Mouse (Mus musculus) natural killer cell, adult 2 months (primary cell): ENCODE measurements around the gene Srsf9.
"Not testable (repeated sequence)": the region's sequence is repeated elsewhere in the genome, so short reads cannot be mapped to it uniquely, and the experiment has no call there.

Experiments used
- DNase-seq, 2 experiments: peaks; one replicate each; pipeline ENCODE4 v3.0.0; 2022; ENCODE audit warnings: low spot score in 2 of 2

Gene Srsf9

DNA sequence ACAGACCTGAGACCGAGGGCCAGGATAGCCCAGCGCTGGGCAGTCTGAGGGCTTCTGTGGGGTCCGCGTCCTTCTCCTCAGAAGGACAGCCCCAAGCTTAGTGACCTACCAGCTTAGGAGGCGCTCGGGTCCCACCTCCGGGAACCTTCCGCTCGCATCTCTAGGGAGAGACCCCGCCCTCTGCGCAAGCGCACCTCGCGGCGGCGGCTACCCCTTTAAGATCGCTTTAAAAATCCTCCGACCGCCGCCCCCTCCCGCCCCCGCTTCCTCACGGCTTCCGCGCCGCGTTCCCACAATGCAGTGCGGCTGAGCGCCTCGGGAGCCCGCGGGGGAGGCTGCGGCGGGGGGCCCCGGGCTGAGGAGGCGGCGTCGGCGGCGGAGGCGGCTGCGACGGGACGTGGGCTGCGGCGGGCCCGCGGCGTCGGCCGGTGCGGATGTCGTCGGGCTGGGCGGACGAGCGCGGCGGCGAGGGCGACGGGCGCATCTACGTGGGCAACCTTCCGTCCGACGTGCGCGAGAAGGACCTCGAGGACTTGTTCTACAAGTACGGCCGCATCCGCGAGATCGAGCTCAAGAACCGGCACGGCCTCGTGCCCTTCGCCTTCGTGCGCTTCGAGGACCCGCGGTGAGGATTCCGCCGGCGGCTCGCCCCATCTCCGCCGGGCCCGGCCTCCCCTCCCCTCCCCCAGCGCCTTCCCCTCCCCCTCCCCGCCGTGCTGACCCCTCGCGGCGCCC, at the start of gene Srsf9:
Srsf9 (plus strand) TSS at position 303 of the 735 bp plus-strand sequence.
- DNase-seq = peak; percentile 90 to 93

DNA sequence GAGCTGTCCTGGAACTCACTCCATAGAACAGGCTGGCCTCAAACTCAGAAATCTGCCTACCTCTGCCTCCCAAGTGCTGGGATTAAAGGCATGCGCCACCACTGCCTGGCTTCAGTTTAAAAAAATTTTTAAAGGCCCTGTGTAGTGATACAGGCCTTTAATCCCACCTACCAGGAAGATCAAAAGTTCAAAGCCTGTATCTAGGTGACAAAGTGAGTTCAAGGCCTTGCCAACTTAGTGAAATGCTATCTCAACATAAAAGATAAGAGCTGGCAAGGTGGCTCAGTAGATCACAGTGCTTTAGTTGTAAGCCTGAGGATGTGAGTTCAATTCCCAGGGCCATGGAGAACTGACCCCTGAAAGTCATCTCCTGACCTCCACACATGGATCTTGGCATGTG, 48.9 kb upstream of the Srsf9 start:
- DNase-seq = no peak

DNA sequence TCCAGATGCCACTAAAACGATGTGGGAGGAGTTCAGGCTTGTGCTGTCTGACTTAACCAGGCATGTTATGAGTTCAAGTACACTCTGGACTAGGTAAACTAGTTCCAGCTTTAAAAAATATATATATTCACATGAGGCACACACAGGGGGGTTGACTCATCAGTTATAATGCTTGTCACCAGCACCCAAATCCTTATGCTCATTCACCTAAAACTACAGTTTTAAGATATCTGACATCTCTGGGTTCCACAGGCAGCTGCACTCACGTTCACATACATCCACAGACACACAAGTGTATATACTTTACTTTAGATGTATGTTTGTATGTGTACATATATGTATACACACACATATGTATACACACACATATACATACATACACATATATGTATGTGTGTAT, 48.2 kb upstream of the Srsf9 start:
- DNase-seq = no peak

DNA sequence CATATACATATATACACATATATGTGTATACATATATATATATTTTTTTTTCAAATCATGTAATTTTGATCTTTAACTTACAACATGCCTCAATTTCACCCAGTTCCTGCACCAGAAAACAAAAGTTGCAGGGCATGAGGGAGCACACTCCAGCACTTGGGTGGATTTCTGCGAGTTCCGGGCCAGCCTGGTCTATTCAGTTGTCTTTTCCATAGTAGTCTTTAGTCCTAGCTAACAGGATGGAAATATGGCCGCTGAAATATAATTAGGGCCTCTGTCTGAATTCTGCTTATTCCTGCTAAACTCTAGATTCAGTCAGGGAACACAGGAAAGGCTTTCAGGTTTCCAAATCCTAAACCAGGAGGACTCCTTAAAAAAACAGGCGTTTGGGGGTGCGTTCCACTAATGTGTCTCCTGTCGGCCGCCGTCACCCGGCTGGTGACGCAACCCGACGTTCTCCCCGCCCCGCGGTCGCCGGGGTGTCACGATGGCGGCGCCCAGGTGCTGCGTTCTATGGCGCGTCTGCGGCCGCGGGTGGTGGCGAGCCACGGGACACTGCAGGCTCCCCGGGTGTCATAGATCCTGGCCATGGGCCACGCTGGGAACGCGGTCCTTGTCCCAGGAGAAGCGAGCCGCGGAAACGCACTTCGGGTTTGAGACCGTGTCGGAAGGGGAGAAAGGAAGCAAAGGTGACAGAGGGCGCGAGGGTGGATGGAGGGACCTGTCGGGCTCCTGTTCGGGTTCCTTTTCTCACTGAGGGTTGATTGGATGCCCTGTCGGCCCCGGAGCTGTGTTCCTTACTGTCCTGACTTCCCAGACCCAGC, 47.5 kb upstream of the Srsf9 start, which contains the start of gene Coq5:
Coq5 (plus strand) TSS at position 441 of the 824 bp plus-strand sequence.
- DNase-seq = peak; percentile 73 to 82

DNA sequence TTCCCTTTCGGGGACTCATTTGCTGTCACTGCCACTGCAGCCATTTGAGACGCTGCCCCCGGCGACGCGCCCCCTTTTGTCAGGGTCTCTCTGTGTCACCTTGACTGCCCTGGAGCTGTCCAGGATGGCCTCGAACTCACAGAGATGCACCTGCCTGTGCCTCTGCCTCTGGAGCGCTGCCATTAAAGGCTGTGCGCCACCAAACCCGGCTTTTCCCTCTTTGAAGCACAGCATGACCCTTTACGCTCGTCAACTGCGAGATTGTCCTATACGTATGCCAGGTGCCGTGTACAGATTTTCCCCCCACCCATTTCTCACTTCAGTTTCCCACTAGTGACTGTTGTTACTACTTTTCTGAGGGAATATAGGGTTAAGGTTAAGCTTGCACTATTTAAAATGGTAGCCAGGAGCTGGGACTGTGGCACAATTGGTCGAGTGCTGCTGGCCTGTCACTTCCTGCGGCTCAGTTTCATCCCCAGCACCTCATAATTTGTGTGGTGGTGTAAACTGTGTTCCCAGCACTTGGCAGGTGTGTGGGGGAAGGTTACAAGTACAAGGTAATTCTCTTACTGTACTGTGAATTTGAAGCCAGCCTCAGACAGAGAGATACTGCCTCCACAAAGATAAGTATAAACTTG, 46.8 kb upstream of the Srsf9 start:
- no peak for DNase-seq

DNA sequence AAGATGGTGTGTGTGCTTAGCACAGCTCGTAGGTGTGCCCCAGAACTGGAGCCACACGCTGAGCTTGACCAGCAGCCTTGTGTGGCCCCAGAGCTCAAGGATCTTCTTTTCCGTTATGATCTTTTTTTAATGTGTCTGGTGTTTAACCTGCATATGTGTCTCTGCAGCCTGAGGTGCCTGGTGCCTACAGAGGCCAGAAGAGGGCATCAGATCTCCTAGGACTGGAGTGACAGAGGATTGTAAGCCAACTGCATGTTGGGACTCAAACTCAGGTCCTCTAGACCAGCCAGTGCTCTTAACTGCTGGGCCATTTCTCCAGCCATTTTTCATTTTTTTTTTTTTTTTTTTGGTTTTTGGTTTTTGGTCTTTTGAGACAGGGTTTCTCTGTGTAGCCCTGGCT, 42.2 kb upstream of the Srsf9 start:
- no peak for DNase-seq

DNA sequence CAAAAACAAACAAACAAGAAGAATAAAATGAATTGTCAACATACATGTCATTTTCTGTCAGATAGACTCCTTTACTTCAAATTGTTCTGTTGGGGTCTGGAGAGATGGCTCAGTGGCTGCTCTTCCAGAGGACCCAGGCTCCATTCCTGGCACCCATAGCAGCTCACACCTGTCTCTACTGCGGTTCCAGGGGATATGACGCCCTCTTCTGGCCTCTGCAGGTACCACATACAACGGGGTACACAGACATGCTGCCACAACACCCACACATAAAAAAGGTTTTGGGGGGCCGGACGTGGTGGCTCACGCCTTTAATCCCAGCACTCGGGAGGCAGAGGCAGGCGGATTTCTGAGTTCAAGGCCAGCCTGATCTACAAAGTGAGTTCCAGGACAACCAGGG, 32.8 kb upstream of the Srsf9 start:
- no peak for DNase-seq

DNA sequence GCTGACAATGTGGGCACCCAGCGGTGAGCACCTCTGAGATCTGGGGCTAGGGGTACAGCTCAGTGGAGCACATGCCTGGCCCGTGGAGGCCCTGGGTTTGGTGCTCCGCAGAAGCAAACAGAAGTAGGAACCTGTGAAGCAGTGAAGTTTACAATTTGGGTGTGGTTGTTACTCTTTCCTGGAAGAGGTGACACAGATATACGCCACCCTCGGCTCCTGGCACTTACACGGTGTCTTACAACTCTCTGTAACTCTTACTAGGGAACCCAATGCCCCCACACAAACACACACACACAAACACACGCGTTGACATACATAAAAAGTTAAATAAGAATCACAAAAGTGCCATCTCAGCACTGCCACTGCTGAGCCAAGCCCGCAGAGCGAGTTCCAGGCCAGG, 30.6 kb upstream of the Srsf9 start:
- no peak for DNase-seq

DNA sequence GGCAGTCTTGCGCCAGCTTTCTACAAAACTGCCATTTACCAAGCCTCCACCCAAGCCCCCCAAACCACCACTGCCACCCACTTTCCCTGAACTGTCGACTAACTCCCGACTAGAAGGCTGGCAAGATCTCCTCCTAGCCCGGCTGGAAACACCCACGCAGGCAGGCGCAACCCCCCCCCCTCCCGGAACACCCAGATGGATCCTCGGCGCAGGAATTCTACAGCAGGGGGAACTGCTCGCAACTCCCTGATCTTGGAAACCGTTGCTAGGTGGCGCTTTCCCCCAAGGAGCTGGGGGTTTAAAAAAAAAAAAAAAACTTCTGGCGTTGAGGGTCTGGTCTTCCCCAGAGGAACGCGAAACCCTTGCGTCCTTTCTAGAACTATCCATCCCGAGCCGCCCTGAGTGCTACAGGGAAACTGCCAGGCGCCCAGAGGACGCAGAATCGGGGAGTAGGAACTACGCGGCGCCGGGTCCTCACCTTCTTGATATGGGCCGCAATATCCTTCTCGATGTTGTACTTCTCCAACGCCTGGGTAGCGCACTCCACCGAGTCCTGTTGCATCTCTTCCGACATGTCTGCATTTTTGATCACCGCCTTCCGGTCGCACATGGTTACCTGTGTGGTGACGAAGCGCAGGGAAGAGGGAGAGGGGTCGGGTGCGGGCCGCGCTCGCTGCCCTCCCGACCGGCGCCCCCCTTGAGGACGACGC, 26.8 kb upstream of the Srsf9 start:
- no peak for DNase-seq

DNA sequence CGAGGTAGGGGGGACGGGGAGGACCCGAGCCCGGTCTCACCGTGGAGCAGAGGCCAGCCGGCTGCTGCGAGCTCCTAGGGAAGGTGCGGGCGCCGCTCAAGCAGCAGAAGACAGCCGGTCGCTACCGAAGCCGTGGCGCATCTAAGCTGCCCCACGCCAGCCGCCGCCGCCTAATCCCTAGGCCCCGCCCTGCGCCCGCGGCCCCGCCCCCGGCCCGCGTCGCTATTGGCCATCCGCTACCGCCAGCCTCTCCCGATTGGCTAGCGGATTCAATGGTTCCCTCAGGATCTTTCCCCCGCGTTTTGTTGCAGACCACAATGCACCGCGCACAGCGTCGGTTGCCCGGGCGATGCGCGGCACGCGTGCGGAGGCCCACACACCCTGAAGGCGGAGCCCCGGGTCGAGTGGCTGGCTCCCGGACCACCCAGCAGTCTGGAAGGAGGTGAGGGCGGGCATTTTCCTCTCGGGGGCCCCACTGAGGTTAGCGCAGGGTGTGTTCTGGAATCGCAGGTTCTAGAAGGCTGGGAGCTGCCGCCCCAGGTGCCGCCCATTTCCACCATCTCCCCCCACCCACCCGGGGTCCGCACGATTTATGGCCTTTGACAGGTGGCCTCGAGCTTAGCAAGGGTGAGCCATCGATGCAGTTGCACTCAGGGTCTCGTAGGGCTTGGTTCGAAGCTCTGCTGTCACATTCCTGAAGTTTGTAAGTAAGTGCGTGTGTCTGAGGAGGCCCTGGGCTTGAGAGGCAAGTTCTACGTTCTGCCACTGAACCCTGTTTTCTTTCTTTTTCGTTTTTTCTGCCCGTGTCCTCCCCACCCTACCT, 26.0 kb upstream of the Srsf9 start, which contains the start of gene Dynll1:
Dynll1 (minus strand) TSS at position 208 of the 823 bp plus-strand sequence.
- peak; percentile 99 for DNase-seq

DNA sequence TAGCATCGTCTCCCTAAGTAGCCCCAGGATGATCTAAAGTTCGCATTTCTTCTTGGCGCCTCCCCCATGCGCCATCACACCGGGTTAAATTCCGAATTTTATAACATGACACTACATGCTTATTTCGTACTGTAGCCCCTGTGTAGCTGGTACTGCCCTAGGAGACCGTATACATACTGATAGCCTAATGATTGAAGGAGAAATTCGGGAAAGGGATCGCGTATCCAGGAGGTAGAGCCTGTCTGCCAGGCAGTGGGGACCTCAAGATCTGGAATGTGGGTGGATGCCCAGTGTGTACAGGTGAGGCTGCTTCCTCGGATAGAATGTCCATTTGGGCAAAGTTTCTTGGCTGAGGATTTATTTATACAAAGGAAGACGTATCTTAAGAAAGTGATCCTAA, 25.4 kb upstream of the Srsf9 start:
- no peak for DNase-seq

DNA sequence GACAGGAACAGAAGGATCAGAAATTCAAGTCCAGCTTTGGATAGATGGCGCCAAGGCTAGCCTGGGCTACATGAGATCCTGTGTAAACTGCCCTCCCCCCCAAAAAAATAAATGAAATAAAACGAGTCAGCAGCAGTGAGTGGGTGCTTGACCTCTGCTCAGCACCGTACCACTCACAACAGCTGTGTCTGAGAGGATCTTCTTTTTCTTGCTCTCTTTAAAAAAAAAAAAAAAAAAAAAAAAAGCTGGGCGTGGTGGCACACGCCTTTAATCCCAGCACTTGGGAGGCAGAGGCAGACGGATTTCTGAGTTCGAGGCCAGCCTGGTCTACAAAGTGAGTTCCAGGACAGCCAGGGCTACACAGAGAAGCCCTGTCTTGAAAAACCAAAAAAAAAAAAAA, 24.8 kb upstream of the Srsf9 start:
- not testable (repeated sequence) for DNase-seq

DNA sequence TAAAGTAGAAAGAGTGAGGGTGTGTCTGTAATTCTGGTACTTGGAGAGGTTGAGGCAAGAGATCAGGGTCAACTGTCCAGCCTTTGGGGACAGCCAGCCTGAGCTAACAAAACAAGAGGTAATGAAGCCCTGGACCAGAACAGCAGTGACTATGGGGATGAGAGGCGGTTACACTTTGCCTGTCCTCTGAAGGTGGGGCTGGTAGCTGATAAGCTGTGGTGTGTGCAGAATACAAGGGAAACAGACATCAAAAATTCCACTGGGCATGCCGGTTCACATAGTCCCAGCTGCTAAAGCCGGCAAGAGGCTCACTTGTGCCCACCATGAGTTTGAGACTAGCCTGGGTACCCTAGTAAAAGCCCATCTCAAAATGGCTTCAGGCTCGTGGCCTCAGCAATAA, 14.6 kb upstream of the Srsf9 start:
- no peak for DNase-seq

DNA sequence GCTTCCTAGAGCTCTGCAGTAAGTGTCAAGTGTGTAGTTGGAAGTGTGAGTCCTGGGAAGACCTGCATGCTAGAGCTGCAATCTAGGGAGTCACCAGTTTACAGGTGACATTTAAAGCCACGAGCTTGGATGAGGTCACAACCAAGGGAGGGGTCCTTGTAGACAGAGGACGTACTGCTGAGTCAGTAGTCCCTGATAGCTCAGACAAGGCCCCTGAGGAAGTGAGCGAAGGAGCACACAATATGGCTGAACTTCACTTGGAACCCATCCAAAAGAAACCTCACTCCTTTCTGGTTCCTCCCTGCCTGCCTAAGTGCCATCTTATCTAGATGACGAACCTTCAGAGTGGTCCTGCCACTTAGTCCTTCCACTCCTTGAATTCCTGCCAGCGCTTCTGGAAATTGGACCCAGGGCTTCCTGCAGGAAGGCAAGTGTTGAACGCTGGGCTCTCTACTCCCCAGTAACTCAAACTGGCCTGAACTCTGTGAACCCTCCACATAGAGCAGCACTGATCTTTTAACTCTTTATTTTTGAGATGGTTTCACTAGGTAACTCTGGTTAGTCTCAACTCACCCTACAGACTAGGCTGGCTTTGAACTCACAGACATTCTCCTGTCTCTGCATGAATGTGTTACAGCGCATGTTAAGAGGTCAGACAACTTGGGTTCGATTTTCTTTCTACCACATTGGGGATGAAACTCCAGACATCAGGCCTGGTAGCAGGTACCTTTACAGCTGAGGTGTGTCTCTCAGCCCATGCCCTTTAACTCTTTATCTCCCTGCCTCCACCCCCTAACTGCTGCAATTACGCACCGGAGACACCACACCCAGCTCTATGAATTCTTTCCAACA, 13.9 kb upstream of the Srsf9 start:
- no peak for DNase-seq

DNA sequence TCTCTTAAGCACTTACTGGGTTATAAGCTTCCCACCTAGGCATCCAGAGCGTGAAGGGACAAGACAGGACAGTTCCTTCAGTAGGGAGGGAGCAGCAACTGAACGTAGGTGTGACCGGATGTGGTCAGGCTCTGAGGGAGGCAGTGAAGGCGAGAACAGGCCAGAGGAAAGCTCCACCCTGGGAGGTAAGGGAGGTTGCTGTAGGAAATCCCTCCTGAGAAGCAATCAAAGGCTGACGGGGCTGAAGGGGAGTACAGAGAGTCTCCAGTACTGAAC, 13.4 kb upstream of the Srsf9 start:
- DNase-seq = peak in 1 of 2 experiments; percentile 11

DNA sequence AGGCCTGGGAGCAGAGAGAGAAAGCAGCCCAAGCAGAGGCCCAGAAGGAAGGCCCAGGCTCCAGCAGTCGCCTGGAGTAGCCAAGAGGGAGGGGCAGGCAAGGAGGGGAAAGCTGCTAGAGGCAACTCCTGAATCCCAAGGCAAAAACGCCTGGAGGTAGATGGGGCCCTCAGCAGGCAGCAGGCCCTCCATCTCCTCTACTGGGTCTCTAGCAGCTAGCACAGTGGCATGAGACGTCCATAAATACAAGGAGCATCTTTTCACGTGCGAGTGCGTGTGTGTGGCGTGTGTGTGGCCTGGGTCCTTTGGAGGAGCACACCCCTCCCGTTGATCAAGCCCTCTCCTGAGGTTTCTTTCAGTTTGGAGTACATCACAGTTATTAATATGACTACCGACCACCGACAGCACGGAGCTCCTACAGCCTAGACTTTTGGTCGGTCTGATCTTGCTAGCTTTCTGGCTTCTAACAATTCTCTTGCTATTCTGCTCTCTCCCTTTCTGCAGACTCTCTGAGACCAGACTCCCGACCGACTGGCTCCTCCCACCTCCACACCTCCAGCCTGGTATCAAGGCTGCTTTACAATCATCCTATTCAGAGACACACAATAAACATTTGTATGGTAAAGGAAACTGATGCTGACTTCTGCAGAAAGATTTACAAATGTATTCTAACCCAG, 9.9 kb upstream of the Srsf9 start:
- DNase-seq = no peak

DNA sequence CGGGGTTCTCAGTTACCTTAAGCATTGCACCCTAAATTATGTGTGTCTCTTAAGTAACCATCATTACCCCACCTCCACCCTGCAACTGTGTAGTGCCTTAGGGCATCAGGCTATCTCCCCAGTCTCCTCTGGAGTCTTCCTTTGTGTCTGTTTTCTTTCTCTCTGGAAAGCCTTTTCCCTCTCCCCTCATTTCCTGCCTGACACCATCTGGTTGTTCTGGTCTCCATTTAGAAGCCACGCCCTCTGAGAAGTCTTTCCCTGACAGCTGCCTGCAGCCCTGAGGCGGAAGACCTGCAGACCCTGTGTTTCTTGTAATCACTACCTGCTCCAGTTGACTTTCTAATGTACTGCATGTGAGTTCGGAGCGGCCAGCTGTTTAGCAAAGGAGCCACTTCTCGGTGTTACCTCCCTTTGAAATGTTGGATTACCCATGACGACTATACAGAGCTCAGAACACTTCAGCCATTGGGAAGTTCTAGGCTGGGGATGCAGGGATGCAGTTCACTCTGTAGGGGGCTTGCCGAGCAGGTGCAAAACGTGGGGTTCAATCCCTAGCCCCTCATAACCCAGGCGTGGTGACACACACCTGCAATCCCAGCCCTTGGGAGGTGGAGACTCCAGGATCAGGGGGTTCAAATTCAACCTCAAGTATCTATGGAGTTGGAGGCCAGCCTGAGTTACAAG, 9.2 kb upstream of the Srsf9 start:
- no peak for DNase-seq

DNA sequence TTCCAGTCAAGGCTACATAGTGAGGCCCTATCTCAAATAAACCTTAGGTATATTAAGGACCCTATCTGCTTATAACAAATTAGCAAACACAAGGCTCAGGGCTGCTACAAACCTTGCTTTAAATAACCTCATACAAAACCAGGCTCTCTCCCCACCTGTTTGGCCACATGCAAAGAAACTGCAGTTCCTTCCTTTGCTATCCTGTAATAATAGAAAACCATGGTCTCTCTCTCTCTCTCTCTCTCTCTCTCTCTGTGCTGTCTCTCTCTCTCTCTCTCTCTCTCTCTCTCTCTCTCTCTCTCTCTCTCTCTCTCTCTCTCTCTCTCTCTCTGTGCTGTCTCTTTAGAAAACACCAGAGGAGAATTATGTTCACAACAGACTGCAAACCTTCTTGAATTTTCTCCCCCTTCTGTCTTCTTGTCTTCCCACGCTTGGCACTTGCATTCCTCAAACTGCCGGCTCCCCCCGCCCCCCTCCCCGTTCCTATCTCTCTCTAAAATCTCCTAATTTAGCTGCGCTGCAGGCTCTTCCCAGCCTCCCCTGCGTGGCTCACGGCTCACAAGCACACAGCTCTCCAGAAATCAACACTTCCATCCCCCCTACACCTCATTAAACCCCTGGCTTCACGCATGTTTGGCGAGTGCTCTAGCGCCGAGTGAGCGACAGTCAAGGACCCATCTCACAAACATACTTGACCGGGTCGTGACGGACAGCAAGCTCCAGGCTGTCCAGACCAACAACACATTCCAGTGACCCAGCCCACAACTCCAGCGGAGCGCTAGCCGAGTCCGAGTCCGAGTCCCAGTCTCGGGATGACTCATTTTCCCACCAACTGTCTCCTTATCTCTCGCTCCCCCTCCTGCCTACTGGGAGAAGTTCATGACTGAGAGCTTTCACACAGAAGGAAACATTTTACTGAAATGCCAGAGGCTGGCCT, 7.7 kb upstream of the Srsf9 start:
- DNase-seq = no peak
